Mouse (Mus musculus) stomach, postnatal 0 days (tissue): ENCODE measurements around the gene Nell2.

Experiments used
- CTCF ChIP-seq: IDR thresholded peaks from 2 replicates; pipeline ENCODE4 v1.5.1; 2016; ENCODE audit warnings: antibody characterized with exemption, low read depth, mild to moderate bottlenecking, moderate library complexity
- EP300 ChIP-seq: optimal IDR thresholded peaks from 2 replicates; pipeline ENCODE3; 2016; ENCODE audit warnings: antibody characterized with exemption

DNA sequence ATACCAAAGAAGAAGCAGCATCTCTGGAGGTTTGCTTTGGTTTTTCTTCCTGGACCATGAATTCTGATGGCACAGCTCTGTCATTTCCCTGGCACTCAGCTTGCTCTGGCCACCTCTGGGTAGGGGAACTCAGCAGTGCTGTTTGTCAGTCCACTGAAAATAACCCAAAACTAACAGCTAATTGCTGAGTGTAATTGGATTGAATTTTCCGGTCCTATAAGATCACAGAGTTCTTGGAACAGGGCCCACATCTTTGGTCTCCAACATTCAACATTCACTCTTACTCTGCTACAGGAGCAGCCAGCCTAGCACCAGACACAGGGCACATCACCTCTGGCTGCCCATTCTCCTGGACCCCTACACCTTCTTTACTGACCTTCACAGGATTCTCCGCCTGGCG lies 287.2 kb downstream of the Nell2 start:
- TF ChIP-seq CTCF (no peak), EP300 (no peak)
